Mouse (Mus musculus) skeletal muscle tissue, adult 2 months (tissue): Measurements from ENCODE around the gene Wdfy2.
"Not testable (repeated sequence)": the region's sequence is repeated elsewhere in the genome, so short reads cannot be mapped to it uniquely, and the experiment has no call there.

Experiments used
- DNase-seq: peaks from one replicate; pipeline ENCODE4 v3.0.0-alpha.2; 2012; ENCODE audit warnings: low read depth, low spot score

Gene Wdfy2

DNA sequence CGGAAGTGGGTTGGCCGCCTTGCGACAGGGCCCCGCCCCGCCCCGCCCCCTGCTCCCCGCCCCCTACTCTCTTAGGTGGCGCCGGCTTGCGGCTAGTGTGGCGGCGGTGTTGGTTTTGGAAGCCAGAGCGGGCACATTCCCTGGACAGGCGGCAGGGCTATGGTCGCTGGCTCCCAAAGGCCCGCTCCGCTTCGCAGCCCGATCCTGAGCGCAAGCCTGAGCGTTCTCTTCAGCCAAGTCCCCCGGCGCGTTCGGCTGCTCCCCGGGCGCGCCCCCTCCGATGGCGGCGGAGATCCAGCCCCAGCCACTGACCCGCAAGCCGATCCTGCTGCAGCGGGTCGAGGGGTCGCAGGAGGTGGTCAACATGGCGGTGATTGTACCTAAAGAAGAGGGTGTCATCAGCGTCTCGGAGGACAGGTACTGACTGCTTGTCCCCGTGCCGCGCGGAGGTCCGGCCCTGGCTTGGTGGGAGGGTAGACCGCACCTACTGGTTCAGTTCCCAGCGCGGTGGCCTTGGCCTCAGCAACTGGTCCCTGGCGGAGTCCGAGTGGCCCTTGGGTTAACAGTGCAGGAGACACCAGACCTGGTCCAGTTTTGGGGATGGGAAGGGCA, at the start of gene Wdfy2:
Wdfy2 (plus strand) TSS at position 38 of the 612 bp plus-strand sequence.
- DNase-seq = peak; percentile 60

DNA sequence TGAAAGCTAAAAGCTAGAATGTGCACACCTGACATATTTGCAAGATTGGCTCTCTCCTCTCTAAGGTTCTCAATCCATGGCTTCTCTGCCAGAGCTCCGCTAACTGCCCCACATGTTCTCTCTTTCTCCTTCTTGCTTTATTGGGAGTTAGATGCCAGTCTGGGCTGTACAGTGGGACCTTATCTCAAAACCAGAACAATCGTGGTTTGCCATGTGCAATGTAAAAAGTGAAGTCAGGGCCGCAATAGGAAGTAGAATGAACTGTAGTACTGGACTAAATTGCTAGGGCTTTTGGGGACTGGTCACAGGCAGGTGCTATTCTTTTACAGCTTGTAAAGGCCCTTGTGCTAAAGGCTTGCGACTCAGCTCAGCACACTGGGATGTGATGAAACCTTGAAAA, 48.2 kb upstream of the Wdfy2 start:
- no peak for DNase-seq

DNA sequence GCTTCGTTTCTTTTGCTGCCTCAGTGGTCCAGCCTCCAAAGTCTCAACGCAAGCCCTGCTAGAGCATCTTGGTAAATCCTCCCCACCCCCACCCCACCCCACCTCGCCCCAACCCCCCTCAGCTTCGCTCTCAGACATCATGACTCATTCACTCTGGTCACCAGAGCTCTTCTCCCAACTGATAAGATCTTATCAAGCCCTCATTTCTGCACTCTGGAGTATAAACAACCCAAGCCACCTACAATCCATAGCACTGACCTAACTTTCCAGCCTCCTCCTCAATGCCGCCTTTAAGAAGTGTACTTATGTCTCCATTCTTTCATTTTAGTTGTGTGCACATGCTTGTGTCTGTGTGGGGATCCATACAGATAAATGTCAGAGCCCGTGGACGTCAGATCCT, 41.8 kb upstream of the Wdfy2 start:
- no peak for DNase-seq

DNA sequence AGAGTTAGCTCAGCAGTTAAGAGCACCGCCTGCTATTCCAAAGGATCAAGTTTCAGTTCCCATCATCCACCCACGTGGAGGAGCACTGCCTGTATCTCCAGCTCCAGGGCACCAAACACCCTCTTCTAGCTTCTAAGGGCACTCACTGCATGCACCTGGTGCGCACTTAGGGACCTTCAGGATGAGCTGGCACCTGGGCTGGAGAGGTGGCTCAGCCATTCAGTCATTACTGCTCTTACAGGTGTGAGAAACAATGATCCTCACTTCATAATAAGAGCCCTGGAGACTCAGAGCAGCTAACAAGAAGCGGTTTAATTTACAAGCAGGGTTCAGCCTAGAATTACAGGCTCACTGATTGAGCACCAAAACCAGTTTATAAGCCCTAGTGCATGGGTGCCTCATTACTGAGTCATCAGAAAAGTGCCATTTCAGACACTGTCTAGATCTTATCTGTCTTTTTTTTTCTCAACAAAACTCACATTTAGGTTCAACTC, 38.8 kb upstream of the Wdfy2 start:
- no peak for DNase-seq

DNA sequence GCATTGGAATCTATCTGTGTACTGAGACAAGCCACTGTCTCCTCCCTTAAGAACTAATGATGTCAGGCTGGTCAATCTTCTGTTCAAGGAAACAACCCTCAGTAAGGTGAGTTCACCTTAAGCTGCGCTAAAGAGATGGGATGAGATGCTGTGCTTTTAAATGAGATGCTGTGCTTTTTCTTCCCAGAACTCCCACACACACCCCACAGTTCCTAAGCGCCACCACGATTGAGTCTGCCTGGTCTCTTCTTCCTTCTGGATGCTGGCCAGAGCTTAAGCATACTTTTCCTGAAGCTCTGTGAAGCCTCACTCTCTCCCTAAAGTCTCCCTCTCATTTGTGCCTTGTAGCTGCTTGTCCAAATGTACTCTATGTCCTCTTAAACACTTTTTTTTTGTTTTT, 36.7 kb upstream of the Wdfy2 start:
- no peak for DNase-seq

DNA sequence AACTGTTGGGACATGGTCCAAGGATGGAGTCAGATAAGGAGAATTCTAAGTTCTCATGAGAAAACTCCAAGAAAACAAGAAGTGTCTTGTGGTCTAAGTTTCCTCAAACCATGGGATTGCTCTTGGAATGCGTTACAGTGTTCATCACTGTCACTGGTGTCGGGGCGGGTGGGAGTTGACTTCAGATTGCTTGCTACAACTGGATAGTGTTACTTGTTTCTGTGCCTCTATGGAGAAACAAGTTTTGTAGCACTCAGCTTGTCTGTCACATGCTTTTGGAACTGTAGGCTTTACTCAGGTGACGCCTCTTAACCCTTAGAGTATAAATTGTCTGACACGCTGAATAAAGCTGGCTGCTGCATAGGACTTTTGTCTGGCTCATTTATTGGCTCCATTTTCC, 34.3 kb upstream of the Wdfy2 start:
- no peak for DNase-seq

DNA sequence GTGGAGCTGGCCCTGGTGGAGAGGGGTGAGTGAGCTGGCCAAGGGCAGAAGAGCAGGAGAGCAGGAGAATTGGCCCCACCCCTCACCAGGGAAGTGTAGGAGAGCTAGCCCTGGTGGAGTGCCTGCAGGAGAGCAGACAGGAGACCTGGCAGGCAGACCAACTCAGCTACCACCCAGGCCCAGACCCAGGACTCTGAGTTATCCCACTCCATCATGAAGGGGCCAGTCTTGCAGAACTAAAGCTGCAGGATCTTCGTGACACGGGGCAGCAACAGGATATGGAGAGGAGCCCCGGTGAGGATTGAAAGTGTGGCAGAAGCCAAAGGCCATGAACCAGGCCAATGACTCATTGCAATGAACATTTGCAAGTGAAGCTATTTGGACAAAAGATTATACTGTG, 30.6 kb upstream of the Wdfy2 start:
- no peak for DNase-seq

DNA sequence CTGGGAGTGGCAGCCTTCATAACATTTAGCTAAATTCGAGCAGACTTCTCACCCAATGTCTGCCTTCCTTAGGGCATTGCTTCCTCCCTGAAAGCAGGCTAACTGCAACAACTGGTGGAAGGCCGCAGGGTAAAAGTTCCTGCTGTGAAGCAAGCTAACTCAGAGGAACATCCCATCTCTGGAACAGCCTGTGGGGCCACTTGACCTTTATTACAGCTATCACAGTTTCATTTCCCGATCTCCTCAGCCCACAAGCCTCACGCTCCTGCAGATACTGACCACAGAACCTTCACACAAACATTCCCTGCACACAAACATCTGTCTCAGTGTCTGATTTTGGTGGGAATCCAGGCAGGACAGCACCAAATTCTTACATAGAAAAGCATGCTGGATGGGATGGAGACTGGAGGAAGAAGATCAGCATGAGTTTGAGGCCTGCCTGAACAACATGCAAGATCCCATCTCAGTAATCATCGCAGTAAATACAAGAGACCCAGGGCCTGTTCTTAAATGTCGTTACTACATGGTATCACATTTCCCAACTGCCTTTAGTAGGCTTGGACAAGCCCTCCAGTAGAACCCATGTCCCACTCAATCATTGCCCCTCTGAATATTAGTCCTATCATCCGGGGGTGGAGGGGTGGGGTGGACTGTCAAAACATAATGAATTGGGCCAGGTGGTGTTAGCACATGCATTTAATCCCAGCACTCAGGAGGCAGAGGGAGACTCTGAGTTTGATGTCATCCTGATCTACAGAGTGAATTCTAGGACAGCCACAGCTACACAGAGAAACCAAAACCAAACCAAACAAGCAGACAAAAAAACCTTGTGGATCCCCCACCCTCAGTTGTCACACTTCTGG, 28.6 kb upstream of the Wdfy2 start:
- DNase-seq = peak; percentile 13

DNA sequence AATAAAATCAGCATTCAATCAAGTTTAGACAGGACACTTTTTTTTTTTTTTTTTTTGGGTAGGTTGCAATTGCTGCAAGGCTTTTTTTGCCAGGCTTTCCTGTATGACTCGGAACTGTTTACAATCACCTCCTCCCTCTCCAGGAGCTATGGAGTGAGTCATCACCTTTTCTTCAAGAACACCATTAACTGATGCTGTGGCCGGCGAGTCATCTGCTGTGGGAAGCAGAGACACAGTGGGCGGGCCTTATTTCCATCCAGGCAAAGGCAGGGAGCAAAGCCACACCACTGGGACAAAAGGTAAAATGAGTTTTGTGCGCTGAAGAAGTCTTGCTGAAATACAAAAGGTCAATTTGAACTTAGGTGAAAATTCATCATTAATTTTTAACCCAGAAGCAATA, 24.7 kb upstream of the Wdfy2 start:
- DNase-seq = no peak

DNA sequence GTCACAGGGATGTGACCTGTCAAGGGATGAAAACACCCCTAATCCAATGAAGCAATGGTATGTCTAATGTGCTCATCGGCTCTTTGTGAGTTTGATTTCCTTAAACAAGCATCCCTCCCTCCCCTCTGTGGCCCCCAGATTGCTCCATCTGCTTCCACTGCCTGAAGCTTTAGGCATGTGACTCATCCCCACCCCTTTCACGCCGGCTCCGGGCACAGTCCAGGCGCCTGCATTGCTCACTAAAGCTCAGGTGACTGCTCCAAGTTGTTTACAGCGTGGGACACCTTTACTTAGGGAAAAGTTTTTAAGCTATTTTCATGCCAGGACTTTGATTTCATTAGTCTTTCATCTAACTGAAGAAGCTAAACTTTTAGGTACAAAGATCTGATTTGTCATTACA, 22.9 kb upstream of the Wdfy2 start:
- no peak for DNase-seq

DNA sequence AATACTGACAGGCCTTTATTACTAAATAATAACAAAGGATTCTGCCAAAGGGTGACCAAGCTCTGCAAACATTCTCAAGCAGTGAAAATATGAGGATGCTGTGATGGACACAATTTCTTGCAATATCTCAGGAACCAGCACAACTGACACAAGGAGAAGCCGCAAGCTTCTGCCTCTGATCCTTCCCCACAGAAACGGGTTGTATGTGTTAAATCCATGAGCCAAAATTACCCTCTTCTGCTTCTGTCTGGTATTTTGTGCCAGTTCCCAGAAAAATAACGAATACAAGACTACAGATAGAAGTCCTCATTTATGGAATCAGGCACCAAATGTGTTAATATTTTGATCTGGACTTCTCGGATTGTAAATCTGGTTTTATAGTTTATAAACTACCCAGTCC, 20.7 kb upstream of the Wdfy2 start:
- no peak for DNase-seq

DNA sequence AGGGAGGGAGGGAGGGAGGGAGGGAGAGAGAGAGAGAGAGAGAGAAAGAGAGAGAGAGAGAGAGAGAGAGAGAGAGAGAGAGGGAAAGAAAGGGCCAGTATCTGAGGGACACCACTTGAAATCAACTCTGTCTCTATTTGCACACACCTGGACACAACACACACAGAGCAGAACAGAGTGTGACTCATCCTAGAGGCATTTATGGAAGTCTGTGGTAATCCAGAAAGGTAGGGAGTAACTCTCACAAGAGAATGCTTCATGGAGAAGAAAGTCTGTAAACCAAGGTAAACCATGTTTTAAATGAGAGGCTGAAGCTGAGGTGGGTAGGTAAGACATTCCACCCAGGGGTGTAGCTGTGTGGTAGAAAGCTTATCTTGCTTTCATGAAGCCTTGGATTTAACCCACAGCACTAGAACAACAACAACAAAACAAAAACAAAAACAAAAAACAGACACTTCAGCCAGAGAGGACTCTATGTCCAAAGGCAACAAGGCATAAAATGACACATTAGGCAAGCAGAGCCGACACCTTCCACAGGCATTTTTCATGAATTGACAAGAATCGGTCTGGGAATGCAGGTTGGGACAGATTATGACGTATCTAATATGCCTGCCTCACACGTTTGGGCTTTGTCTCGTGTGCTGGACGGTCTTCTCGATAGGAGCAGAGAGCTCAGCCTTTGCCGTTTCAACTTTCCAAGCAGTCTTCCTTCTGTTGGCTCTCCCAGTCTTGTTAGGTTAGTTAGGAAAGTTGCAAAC, 11.7 kb upstream of the Wdfy2 start:
- DNase-seq = no peak

DNA sequence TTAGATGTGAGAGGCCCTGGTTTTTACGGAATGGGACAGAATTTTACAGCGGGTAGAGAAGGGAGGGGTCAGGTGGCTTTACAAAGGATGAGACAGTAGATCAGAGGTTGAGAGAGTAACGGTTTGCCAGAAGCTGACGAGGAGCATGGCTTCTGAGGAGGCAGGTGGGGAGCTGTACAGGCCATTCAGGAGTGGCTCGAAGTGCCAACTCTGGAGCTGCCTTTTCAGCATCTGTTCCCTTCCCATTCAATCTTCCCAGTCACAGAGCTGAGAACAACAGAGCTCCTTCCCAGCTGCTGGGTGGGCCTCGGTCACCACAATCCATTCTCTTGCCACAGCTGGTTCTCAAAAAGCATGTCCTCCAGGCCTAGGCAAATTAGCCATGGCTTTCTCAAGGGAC, 8.2 kb upstream of the Wdfy2 start:
- DNase-seq = no peak

DNA sequence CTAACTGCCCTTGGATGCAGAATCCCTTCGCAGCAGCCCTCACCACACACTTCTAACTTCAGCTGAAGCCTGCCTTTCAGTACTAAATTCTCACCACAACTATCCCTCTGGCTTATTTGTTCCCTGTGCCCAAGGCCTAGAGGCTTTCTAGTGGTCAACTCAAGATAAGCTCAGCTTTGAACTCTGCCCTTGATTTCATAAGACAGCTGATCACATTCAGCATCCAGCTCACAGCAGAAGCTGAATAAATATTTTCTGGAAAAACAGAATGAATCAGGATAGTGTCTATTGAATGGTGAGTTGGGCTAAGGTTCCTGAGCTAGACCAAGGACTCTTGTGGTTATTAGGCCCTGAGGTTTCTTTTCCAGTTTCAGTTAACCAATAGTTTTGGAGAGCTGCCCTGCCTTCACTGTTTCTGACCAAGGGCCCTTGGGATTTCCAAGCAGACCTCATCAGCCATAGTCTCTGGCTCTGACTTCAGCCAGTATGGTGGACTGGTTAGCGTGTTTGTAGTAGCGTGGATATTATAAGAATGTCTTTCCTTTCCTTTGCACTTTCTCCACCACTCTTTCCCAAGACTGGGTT, 5.7 kb upstream of the Wdfy2 start:
- DNase-seq = no peak

DNA sequence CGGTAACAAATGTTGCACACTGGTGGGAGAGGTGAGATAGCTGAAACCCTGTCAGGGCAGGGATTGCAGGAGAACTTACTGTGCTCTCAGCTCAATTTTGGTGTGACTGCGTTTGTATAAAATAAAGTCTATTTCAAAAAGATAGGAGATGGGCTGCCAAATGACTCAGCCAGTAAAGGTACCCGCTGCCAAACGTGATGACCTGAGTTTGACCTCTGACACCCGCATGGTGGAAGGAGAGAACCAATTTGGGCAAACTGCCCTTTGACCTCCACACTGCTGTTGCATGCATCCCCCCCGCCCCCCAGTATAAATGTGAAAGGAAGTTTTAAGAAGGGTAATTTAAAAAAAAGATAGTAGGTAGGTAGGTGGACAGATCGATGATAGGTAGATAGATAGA, 4.4 kb upstream of the Wdfy2 start:
- DNase-seq = no peak

DNA sequence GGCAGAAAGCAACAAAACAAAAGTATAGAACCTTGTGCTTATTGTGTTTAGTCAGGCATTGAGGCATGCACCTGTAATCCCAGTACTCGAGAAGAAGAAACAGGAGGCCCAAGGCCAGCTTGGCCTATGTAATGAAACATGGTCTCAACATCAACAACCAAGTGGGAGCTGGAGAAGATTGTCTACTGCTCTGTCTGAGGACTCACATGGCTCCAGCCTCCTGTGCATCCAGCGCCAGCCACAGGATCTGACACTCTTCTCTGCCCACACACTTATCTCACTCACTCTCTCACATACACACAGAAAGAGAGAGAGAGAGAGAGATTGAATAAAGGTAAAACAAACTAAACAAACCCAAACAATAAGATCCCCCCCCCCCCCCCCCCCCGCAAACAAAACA, 3.9 kb upstream of the Wdfy2 start:
- no peak for DNase-seq

DNA sequence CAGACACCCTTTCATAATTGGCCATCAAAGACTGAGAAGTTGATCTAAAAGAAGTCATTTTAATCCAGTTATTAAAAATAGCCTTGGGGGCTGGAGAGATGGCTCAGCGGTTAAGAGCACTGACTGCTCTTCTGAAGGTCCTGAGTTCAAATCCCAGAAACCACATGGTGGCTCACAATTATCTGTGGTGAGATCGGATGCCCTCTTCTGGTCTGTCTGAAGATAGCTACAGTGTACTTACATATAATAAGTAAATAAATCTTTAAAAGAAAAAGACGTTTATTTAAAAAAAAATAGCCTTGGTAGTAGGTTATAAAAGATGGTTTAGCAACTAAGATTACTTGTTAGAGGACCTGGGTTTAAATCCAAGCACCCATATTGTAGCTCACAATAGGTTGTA, 1.7 kb upstream of the Wdfy2 start:
- DNase-seq = not testable (repeated sequence)

DNA sequence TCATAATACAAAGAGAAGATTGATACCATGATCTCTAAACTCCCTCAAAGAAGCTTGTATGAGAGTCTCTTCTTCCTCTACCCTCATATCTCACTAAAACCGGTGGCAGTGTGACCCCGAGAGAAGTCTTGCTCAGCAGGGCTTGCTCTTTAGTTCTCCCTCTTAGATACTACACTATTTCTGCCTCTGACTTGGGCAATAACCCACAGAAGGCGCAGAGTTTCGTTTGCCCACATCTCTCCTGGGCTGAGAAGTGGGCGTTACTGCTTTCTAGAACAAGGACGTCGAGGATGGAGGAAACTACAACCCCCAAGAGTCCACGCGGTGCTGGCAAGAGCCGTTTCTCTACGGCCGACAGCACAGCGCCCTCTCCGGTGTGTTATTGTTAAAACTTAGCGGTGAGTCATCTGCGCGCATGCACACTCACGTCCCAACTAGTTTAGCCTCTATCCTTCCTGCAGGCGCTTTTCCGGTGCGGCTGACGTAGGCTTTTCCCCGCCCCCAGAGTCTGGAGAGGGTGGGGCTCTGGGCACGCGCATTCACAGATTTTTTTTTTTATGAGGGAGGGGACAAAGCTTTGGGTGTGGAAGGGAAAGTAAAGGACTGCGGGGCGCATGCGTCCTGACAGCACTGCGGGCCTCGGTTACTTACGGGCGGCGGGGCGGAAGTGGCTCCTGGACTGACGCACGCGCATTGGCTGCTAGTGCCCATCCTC, 395 bp upstream of the Wdfy2 start:
- peak; percentile 100 for DNase-seq

DNA sequence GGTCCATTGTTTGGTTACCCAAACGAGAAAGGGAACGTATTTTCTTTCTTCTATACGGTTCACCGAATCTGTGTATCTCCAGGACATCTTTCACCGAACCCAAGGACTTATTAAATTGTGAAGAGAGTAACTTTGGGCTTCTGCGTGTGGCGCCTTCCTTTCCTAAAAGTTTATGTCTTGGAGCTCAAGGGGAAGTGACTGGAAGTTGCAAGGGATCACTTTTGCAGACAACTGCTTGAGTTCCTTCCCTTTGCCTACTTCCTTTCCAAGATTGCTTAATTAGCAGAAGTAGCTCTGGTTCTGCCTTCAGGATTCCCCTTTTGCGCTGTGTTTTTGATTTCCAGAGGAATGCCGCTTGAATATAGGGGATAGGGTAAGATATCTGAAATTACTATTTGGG, 858 bp downstream of the Wdfy2 start:
- DNase-seq = no peak

DNA sequence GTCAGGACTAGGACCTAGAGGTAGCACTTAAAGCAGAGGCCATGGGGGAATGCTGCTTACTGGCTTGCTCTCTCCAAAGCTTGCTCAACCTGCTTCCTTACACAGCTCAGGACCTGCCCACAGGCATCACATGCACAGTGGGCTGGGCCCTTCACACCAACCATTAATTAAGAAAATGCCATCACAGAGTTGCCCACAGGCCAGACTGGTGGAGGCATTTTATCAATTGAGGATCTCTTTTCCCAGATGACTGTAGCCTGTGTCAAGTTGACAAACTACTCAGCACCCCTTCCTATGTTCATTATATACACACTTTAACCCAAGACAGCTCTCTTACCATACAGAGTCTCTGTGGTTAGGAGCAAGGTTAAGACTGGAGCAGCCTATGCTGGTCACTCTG, 4.2 kb downstream of the Wdfy2 start:
- no peak for DNase-seq

DNA sequence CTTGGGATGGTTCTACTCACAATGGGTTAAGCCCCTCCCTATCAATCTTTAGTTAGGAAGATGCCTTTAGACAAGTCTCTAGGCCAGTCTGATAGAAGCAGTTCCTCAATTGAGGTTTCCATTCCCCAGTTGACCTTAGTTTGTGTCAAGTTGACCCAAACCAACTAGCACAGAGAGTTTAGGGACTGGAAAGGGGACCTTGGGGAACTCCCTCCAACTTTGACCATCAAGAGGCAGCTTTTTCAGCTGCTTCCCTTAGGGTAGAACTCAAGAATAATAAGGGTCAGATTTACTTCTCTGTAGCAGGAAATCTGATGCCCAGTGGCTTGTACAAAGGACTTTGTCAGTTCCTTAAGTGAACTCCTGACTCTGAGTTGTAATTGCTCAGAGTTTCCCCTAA, 5.0 kb downstream of the Wdfy2 start:
- DNase-seq = no peak

DNA sequence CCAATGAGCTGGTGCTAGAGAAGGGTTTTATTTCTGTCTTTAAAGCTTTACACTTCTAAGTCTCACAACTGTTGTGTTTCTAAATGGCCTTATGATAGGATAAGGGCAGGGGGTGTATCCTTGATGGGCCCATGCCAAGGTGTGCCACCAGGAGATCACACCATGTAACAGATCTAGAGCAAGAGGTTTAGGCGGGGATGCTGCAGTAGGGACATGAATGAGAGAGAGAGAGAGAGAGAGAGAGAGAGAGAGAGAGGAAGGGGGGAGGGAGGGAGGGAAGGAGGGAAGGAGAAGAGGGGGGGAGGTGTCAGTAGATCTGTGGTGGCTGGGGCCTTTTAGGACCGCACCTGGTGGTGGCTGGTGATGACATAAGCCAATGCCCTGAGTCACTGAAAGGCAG, 5.5 kb downstream of the Wdfy2 start:
- no peak for DNase-seq
